Mouse (Mus musculus) testis, adult 2 months (tissue): ENCODE measurements around the gene Pdzrn3.

Source experiments
- CTCF ChIP-seq: fragments of 200-500 bp; IDR thresholded peaks from 2 replicates; pipeline ENCODE4 v1.5.1; 2012; ENCODE audit warnings: low read depth, mild to moderate bottlenecking, inconsistent platforms, low read length, moderate library complexity; ENCODE audit not compliant: control insufficient read depth, insufficient read depth, insufficient replicate concordance
- POLR2A ChIP-seq: fragments of 200-500 bp; IDR thresholded peaks from 2 replicates; pipeline ENCODE4 v1.6.1; 2012; ENCODE audit warnings: low read depth, mild to moderate bottlenecking, inconsistent platforms, low read length, moderate library complexity; ENCODE audit not compliant: control insufficient read depth

DNA sequence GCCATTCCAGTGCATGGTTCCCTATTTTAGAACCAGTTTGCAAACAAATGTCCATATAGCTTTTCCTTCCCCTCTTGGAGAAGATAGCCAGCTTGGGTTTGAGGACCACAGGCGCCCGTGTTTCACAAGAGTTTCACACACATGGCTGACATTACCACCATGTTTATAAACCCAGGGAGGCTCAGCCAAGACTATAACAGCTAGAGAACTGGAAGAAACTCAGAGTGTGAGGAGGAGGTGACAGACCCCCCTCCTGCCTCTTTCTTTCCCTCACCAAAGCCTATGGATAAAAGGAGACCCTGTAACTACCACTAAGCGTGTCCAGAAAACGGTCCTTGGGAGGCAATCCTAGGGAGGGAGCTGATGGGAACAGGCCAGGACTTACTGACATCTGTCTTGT lies 159.5 kb downstream of the Pdzrn3 start:
- TF ChIP-seq CTCF, result no peak
- TF ChIP-seq POLR2A, result no peak
